Mouse (Mus musculus): Measurements from ENCODE around the gene Mup18.
"Not testable (repeated sequence)": the region's sequence is repeated elsewhere in the genome, so short reads cannot be mapped to it uniquely, and the experiment has no call there.

Gene Mup18

GRCm38 (mm10) chr4:61674036-61674435 lies at the start of gene Mup18:
Gene Mup18, minus strand, starts transcription at chr4:61674136.
- DNase-seq, result not testable (repeated sequence)

GRCm38 (mm10) chr4:61714296-61714695 lies 40.4 kb upstream of the Mup18 start:
- DNase-seq, result not testable (repeated sequence)
